Mouse (Mus musculus) splenic B cell, adult 2 months (primary cell): Measurements from ENCODE around the gene Kcnc3.

ENCODE experiments used
- DNase-seq: peaks from one replicate; pipeline ENCODE4 v3.0.0-alpha.2; 2011; ENCODE audit warnings: low read depth, low spot score
- H3K27me3 ChIP-seq: 2 replicates; pipeline ENCODE4 v1.6.1; 2012; ENCODE audit warnings: mild to moderate bottlenecking, low read length, moderate library complexity, mixed read lengths; ENCODE audit not compliant: control insufficient read depth, poor library complexity, insufficient read depth, severe bottlenecking
- H3K36me3 ChIP-seq: 2 replicates; pipeline ENCODE4 v1.6.1; 2012; ENCODE audit warnings: mild to moderate bottlenecking, low read length, moderate library complexity, mixed read lengths; ENCODE audit not compliant: control insufficient read depth, poor library complexity, insufficient read depth, severe bottlenecking

Gene Kcnc3

DNA sequence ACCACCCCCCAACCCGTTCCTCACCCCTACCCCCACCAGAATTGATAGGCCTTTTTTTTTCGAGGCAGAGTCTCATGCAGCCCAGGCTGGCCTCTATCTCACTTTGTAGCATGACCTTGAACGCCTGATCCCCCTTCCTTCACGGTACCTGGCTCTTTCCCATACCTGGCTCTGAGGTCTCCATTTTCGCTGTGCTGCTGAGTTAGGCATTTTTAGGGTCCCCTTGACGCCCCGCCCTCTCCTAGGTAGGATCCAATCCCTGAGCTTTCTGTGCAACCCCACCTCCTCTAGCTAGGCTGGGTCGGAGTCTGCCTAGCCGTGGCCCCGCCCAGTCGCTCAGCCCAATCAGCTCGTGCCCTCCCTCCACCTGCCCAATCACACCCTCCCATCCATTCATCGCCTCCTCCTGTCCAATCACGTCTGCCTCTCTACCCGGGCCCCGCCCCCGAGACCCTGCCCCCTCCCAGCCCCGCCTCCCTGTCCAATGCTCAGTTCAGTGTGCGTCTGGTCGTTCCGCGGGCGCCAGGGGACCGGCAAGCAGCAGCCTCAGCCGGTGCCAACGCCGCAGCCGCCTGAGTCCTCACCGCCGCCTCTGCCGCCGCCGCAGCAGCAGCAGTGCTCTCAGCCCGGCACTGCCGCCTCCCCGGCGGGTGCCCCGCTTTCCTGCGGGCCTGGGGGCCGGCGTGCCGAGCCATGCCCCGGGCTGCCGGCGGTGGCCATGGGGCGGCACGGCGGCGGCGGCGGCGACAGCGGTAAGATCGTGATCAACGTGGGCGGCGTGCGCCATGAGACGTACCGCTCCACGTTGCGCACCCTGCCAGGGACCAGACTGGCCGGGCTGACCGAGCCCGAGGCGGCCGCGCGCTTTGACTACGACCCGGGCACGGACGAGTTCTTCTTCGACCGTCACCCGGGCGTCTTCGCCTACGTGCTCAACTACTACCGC, at the start of gene Kcnc3:
Gene Kcnc3, plus strand, starts transcription at position 263 of the 946 bp plus-strand sequence.
- 0 out of 2 replicates have a peak, but pooled peaks cover 2% of the 10 kb centered on the region for H3K27me3 ChIP-seq
- no peaks in the 10 kb centered on the region for H3K36me3 ChIP-seq
- peak; percentile 98 for DNase-seq

- Histone ChIP-seq H3K27me3 (no peaks in the 10 kb centered on the region), H3K36me3 (peaks cover 22% of the 10 kb centered on the region)
- no peak for DNase-seq
These were observed 47.9 kb upstream of the Kcnc3 start for GRCm38 (mm10) chr7:44542555-44542954.

- Histone ChIP-seq H3K36me3 (peaks cover 19% of the 10 kb centered on the region), H3K27me3 (no peaks in the 10 kb centered on the region)
- no peak for DNase-seq
These were observed 47.4 kb upstream of the Kcnc3 start for GRCm38 (mm10) chr7:44543071-44543470.

DNA sequence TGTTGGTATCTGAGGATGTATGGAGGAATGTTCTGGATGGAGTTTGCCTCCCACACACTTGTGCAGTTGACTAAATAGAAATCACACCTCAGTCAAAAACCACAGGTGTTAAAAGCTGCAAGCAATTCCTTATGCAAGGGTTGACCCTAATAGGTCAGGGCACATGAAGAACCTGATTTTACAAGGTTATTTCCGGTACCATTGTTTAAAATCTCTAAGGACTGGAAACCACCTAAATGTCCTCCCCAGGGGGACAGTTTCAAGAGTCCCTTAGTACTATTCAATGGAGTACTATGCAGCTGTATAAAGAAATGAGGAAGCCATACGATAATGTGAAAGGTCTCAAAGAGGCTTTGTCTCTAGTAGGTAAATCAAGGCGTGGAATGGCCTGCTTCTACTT, 44.2 kb upstream of the Kcnc3 start:
- no peaks in the 10 kb centered on the region for H3K27me3 ChIP-seq
- DNase-seq, result peak; percentile 74
- peaks cover 19% of the 10 kb centered on the region for H3K36me3 ChIP-seq

DNA sequence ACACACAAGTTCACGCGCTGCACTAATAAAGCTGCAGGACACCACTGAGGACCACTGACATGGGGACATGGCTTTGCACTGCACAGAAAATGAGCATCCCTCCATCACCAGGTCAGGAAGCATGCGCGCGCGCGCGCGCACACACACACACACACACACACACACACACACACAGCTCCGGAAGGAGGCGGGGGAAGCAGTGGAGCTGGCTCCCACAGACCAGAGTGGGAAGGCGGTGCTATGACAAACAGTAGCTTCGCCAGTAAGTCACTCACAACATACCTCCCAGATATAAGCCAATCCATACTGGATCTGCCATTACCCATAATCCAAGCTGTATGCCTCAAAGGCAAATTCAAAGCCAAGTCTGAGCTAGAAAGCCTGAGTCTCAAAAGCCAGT, 43.4 kb upstream of the Kcnc3 start:
- Histone ChIP-seq H3K36me3 (peaks cover 19% of the 10 kb centered on the region), H3K27me3 (no peaks in the 10 kb centered on the region)
- DNase-seq, result peak; percentile 62

DNA sequence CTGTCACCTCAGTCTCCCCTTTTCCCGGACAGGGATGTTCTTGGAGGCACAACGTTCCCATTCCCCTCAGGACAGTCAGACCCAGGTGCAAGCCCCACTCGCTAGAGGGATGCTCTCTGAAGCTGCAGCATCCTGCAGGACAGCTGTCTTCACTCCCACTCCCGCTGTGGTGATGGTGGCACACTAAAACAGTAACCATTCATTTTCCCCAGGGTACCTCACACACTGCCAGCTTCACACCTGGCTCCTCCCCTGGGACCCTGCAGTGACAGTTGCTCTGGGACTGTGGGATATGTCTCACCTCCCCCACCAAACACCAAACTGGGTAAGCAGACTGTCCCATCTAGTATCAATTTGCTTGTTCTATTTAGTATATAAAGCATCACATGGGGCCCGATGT, 42.7 kb upstream of the Kcnc3 start:
- DNase-seq, result peak; percentile 57
- peaks cover 18% of the 10 kb centered on the region for H3K36me3 ChIP-seq
- no peaks in the 10 kb centered on the region for H3K27me3 ChIP-seq

GRCm38 (mm10) chr7:44548497-44549087, 41.9 kb upstream of the Kcnc3 start, which contains the start of gene Pold1:
Gene Pold1, minus strand, starts transcription at chr7:44548849.
- no peaks in the 10 kb centered on the region for H3K27me3 ChIP-seq
- H3K36me3 ChIP-seq, result peaks cover 18% of the 10 kb centered on the region
- DNase-seq, result peak; percentile 100

GRCm38 (mm10) chr7:44549621-44550408, 40.6 kb upstream of the Kcnc3 start:
- Histone ChIP-seq H3K36me3 (peaks cover 18% of the 10 kb centered on the region), H3K27me3 (no peaks in the 10 kb centered on the region)
- peak; percentile 15 for DNase-seq

DNA sequence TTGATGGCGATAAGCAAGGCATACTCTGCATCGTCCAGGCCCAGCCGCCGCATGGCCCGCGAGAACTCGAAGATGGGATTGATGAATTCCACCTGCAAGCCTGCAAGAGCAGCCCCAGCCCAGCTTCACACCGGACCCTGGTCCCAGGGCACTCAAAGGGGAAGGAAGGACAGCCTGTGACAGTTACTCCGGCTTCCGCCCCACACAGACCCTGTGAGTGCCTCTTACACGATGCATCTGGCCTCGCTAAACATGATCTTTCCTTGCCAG, 40.1 kb upstream of the Kcnc3 start:
- no peak for DNase-seq
- Histone ChIP-seq H3K36me3 (peaks cover 18% of the 10 kb centered on the region), H3K27me3 (no peaks in the 10 kb centered on the region)

GRCm38 (mm10) chr7:44551301-44551700, 39.2 kb upstream of the Kcnc3 start:
- Histone ChIP-seq H3K36me3 (peaks cover 18% of the 10 kb centered on the region), H3K27me3 (no peaks in the 10 kb centered on the region)
- no peak for DNase-seq

DNA sequence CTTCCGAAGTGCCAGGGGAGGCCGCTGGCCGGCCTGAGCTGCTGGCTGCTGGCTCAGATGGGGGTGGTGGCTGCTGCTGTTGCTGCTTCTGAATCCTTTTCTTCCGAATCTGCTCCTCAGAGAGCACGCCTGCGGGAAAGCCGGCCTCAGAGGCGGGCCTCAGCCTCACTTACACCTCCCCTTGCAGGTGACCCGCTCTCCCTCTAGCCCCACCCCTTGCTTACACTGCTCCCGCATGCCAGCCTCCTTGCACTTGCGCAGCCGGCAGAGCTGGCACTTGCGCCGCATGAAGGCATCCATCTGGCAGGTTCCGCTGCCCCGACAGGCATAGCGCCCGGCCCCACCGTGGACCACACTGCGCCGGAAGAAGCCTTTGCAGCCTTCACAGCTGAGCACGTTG, 38.7 kb upstream of the Kcnc3 start:
- no peak for DNase-seq
- Histone ChIP-seq H3K27me3 (no peaks in the 10 kb centered on the region), H3K36me3 (peaks cover 18% of the 10 kb centered on the region)

- H3K36me3 ChIP-seq, result peaks cover 18% of the 10 kb centered on the region
- H3K27me3 ChIP-seq, result no peaks in the 10 kb centered on the region
- DNase-seq, result no peak
These were observed 38.1 kb upstream of the Kcnc3 start for GRCm38 (mm10) chr7:44552141-44552908.

DNA sequence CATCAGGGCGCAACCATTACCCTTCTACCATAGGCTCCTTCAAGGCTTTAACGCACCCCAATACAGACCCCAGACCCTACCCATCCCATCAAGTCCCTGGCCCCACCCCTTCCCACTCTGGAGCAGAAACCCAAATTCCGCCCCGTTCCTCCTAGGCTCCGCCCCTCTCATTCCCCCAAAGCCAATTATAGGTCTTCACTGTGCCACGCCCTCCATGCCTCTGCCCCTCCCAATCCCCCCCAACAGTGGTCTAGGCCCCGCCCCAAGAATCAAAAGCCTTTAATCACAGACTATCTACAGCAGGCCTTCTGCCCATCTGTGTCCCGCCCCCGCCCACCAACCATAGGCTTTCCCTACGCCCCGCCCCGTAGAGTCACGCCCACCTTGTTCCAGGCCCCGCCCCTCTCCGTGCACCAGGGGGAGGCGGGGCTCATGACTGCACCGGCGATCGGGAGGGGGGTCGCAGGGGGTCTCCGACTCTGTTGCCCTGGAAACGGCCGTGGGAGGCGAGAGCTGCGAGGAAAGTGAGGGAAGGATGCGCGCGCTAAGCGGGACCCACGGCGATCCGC, 37.2 kb upstream of the Kcnc3 start:
- H3K27me3 ChIP-seq, result no peaks in the 10 kb centered on the region
- H3K36me3 ChIP-seq, result peaks cover 18% of the 10 kb centered on the region
- DNase-seq, result peak; percentile 90

DNA sequence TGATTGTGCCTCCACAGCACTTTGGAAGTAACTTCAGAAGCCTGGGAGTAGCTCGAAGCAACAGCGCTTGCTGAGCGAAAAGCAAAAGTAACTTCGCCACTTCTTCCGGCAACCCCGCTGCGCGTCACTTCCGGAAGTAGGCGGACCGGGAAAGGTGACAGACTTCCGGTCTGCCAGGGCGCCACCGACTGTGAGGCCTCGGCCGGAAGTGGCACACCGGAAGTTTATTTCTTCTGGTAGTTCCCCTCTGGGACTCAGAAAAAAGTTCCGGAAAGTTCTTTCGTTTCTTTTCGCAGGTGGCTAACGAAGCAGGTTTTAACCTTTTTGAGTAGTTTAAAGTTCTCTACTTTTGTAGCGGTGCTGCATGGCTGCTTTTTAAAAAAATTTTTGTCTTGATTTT, 36.6 kb upstream of the Kcnc3 start, which contains the start of gene Nr1h2:
Gene Nr1h2, minus strand, starts transcription at position 126 of the 400 bp plus-strand sequence.
- DNase-seq, result peak; percentile 99
- no peaks in the 10 kb centered on the region for H3K27me3 ChIP-seq
- peaks cover 18% of the 10 kb centered on the region for H3K36me3 ChIP-seq
